Mouse (Mus musculus): ENCODE results near the gene Sardh.

The Sardh gene

DNA sequence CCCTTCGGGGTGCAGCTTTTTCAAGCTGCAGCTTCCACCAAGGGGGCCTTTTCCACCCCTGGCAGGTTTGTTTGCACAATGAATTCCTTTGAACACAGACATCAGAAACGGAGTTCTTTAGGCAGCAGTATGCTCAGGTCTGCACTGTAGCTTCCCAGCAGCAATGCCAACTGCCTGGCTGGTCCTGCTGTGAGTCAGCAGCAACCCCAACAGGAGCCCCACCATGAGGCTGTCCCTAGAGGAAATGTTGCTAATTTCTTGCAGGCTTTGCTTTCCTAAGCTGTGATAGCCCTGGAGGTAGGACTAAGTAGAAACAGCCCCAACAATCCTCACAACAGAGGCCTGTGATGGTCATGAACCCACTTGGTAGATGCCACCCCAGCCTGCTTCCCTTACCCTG is 81.1 kb downstream of the Sardh start:
- no peak for DNase-seq (ENCODE audit: low spot score)

DNA sequence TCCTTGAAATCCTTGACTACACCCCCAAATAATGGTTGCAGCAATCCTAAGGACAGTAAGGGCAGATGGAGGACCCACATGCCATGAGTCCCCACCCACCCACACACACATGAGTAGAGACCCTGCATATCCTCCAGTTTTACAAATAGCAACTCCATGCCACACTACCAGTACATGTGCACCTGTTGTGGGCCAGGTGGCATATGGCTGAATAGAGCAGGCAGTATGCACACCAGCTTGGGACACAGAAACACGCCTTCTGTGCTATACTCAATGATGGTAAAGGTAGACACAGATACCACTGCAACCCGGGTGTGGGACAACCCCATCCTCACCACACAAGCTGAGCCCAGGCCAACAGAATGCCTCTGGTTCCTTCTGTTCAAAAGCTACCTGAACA is 82.1 kb downstream of the Sardh start:
- DNase-seq (ENCODE audit: low spot score): no peak

DNA sequence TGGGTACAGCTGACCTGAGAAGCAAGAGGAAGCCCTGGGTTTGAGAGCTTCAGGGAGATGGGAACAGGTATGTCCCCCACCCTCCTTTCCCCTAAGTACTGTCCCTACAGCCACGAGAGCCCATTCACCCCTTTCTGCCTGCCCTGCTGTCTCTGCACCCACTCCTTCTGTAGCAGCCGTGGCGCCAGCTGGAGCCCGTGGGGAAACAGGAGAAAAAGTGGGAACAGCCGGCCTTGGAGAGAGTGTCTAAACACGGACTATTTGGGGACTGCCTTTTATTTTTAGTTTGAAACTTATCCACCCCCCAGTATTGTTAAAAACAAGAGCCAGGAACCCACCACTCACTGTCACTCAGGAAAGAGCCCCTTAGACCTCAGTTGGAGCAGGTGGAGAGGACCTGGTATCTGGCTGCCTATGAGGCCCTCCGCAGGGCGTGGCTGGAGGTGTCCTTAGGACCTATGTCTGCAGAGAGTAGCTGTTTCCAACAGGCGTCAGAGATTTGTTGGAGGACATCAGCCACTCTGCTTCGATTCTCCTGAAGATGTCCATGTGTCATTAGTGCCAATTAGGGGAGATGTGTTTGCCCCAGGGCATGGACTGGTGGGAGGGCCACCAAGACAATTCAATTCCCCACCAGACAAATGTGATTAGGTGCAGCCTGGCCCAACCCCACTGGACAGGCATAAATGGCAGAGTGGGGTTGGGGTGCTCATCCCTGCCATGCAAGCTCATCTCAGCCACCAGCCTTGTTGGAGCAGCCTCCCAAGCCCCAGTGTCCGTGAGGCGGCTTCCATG is 83.1 kb downstream of the Sardh start, which contains the start of gene Dbh:
TSS of gene Dbh (plus strand) at position 438 of the 795 bp plus-strand sequence.
- no peak for DNase-seq (ENCODE audit: low spot score)

DNA sequence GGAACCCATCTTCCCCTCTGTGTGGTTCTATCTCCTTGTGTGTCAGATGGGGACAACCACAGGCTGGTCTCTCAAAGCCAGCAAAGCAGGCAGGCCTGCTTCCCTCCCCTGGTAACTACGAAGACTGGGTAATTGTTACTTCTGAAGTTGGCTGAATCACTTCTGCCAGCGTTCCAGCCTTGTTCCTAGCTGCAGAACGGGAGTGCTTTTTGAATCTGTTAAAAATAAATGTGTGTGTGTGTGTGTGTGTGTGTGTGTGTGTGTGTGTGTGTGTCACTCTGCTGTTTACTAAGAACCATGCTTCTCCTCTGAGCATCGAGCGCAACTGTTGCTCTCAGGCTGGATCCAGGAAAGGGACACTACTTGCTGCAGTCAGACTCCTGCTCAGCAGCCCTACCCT is 84.3 kb downstream of the Sardh start:
- DNase-seq (ENCODE audit: low spot score): no peak

DNA sequence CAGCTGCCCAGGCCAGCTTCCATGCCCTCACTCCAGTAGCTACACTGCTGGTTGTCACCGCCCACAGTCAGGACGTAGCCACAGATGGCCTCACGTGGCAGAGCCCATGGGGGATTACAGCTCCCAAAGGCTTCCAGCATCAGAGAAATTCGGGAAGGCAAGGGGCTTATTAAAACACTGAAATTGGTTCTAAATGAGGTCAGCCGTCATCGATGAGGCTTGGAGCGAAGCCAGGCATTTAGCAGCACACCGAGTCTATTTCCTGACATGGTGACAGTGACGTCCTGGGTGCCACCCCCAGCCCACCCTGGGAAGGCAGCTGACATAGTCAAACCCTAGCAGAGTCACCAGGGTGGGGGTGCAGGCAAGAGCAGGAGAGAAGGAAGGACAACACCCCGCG is 85.5 kb downstream of the Sardh start:
- no peak for DNase-seq (ENCODE audit: low spot score)

DNA sequence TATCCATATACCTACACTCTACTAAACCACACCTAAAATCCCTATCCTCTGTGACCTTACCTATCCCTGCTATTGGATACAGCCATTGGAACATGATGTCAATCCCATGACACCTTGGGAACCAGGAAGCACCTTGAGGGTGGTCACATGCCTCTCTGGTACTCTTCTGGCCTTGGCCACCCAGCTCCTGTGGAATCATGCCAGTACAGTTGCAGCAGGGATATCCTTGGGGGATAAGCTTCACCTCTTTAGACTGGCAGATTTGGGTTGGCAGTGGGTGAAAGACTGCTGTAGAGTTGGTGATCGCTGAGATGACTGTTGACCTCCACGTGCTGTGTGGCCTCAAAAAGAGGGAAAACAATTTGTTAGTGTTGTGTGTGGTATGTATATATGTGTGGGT is 86.6 kb downstream of the Sardh start:
- no peak for DNase-seq (ENCODE audit: low spot score)

DNA sequence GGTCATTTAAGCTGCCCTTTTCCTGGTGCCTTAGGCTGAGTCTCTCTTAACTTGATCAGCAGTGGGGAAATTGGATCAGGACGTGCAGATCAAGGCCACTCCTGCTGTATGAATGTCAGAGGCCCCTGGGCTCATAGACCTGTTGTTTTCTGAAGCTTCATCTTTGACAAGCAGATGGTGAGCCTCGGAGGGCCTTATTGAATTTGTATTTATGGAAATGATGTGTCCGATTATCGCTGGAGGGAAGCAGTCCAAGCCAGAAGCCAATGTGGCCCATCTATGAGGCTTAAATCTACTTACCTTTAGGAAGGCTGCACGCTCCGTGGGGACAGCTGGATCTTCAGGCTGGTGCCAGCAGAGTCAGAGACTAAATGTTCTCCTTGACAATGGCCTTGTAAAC is 91.5 kb downstream of the Sardh start:
- no peak for DNase-seq (ENCODE audit: low spot score)

DNA sequence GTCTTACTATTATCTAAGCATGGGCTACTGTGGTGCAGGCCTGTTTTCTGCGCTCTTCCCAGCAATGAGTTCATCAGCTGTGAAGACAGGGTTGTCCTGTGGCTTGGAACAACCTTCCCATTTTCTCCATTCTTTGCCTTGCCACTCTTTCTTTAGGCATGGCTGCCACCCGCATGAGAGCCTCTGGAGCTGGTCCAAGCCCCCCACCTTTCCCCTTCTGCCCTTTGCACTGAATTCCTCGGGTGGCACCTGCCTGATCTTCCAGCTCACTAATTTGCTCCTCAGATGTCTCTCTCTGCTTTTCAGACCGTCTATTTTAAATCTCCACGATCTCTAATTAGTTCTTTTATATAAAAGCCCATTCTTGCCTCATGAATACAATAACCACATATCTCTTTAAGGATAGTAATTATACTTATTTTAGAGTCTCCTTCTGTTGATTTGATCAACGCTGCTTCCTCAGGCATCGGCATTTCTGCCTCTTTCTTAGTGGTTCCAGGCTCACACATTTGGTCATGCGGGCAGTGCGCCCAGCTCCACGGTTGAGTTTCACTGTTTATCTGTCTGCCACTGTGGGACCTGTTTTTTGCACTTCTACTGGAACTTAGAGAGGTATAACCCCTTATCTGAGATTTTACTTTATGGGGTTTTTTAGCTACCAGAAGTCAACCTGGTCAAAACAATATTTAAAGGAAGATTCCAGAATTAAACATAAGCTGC is 93.5 kb downstream of the Sardh start:
- DNase-seq (ENCODE audit: low spot score): no peak

DNA sequence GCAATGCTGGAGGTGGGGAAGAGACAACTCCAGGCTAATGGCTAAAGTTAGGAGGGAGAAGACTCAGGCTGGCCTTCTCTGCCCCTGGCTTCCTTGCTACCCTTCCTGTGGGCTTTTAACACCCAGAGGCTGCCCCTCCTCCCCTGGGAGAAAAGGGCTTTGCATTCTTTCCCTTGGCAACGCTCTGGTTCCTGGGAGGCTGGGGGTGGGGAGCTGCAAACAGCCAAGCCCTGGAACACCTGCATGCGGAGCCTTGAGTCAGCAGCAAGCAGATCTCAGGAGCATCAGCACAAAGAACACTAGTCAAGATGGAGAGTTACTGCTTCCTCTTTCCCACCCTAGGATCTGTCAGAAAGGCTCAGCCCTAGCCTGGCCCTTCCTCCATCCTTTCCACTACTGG is 98.7 kb downstream of the Sardh start:
- DNase-seq (ENCODE audit: low spot score): no peak

DNA sequence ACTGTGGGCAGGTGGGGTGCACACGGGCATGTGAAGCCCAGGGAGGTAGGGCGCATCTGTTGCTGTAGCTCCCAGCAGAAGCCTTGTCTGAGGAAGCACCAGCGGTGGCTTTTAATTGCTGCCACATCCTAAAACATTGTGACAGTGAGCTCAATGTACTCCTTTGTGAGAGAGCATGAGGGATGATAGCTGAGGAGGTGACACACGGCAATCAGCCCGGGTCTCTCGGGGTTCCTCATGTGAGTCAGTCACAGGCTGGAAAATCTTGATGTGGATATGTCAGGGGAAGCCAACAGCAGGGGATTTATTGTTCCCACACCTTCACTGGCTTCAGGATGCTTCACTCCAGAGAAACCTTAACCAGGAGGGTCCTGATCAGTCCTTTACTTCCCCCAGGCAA is 101.3 kb downstream of the Sardh start:
- no peak for DNase-seq (ENCODE audit: low spot score)

DNA sequence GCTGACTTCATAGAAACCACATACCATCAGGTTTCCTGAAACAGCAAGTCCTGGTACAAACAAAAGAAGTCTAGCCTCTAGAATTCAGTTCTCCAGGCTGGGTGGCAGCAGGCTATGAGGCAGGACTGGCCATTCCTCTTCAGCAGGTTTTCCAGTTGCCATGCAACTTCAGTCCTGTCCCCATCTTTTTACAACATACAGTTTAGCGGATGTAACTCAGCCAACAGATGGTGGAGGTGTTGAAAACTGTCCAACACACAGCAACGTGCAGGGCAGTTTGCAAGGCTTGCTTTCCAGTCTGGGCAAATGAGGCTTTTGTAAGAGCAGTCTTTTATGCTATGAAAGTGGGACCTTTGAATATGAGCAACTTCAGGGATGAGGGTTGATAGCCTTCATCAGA is 103.2 kb downstream of the Sardh start:
- no peak for DNase-seq (ENCODE audit: low spot score)

DNA sequence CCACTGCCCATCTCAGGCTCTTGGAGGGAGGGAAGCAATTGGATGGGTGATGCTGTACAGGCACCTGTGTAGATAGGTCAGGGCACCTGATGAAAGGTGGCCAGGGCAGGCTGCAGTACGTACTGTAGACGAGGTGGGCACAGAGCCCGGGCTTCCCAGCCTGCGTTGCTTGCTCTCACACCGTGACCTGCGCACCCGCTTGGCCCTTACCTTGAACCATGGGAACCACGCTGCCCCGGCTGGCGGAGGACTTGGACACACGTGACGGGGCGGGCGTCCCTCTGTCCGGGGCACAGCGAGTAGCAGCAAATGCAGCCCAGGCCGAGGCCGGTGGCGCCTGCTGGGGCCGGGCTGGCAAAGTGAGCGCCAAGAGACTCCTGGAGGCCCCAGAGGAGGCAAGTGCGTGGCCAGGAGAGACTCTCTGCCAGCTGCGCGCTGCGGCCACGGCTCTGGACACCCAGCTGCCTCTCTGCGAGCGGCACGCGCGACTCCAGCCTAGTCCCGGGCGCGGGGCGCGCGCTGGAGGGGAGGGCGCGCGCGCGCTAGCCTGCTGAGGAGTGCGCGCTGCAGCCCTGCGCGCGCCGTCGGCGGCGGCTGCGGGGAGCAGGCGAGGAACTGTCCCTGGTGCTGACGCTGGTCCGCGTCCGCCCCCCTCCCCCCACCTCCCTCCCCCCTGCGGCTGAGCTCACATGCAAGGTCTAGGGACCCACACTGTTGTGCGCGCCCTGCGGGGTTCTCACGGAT is 106.0 kb downstream of the Sardh start, which contains the start of gene Fam163b:
TSS of gene Fam163b (minus strand) at position 542 of the 744 bp plus-strand sequence.
- no peak for DNase-seq (ENCODE audit: low spot score)
